Mouse (Mus musculus): ENCODE measurements around the gene Pqlc2.
A peak's percentile ranks its signal among the peaks of the same experiment; 100 is the strongest.

Pqlc2 gene

DNA sequence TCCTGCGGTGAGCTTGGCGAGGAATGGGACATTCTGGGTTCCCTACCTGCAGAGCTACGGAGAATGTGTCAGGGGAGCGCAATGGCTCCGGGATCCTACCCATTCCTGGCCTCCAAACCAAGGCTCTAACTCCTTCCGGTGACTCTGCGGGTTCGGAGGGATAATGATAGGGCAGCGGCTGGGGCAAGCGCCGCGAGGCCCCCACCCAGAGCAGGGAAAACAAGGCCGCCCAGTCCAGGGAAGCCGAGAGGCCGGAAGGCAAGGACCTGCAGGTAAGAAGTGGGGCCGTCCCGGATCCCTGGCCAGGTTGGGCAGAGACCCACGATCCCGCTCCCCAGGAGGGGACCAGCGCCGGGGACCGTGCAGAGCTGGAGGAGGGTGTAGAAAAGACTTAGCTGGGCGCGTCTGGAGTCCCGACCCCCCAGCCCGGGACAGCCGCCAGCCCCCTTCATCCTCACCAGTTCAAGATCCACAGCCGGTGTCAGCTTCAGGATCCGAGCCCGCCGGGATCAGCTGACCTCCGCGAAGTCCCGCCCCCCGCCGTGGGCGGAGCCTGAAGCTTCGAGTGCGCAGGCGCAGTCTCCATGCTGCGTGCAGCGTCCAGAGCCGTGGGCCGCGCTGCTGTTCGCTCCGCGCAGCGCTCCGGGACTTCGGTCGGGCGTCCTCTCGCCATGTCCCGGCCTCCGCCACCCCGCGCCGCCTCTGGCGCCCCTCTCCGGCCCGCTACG lies at the start of gene Pqlc2, which contains the start of gene Akr7a5:
Pqlc2 (minus strand) TSS at position 538 of the 728 bp plus-strand sequence.
Akr7a5 (plus strand) TSS at position 574 of the 728 bp plus-strand sequence.
- DNase-seq = peak; percentile 98

DNA sequence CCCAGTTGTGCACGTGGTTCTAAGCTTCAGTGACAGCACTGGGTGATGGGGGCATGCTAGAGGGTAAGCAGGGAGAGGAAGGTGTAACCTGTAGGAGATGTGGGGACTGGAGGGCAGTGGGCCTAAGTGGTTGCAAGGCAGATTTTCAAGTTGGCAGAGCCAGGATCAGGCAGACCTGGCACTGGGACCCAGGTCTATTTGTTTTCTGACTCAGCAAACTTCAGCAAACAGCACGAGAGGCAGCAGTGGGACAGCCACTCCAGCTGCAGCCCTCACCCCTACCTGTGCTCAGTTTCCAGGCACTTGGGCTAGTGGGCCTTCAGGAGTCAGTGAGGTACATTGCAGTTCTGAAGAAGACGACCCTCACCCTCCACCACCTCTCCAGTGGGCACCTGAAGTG lies 46.7 kb upstream of the Pqlc2 start:
- DNase-seq = no peak

DNA sequence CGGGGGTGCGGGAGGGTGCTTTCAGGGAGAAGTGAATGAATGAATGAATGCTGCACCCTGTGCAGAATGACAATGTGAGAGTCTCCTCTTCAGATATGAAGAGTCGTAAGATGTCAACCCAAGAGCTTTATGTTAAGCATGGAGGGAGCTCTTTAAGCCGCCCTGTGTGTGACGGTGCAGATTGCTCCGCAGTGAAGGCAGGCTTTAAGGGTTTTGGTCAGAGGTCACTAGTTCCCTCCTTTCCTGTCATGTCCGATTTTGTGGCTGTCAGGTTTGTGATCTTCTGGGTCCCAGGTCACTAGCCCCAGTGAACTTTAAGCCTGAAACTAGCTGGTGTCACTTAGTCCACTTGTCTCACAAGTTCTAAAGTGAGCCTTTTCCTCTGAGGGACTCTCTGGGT lies 42.3 kb upstream of the Pqlc2 start:
- no peak for DNase-seq

DNA sequence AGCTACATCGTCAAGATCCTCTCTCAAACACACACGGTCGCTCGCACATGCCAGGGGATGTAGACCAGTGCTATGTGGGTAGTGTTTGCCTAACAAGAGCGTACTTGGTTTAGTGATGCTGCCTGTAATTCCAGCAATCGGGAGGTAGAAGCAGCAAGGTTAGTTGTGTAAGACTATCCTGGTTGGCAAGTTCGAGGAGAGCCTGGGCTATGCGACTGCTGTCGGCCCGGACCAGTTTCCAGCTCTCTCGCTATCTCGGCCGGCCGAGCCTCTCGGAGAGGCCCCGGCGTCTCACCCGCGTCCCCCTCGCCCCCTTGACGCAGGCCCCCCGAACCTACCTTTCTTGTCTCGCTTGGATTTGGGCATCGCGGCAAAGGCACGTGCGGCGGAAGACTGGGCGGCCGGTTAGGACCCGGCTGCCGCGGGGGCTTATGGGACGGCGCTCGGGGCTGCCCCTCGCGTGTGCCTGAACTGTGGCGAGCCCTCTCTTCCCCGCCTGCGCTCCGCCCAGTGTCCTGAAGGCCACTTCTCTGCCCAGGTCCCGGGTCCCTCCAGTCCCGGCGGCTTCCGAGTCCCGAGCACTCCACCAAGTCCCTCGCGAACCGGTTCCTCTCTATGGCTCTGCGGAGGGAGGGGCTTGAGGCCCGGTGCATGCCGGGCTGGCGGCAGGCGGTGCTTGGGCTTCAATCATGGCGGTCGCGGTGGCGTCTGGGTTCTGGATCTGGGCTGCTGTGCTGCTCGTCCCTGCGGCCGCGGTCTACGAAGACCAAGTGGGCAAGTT lies 41.6 kb upstream of the Pqlc2 start, which contains the start of the genes Mrto4, Emc1 and Ubr4:
Mrto4 (minus strand) TSS at position 646 of the 781 bp plus-strand sequence.
Emc1 (plus strand) TSS at position 657 of the 781 bp plus-strand sequence.
Ubr4 (plus strand) TSS at position 679 of the 781 bp plus-strand sequence.
- peak; percentile 81 for DNase-seq

DNA sequence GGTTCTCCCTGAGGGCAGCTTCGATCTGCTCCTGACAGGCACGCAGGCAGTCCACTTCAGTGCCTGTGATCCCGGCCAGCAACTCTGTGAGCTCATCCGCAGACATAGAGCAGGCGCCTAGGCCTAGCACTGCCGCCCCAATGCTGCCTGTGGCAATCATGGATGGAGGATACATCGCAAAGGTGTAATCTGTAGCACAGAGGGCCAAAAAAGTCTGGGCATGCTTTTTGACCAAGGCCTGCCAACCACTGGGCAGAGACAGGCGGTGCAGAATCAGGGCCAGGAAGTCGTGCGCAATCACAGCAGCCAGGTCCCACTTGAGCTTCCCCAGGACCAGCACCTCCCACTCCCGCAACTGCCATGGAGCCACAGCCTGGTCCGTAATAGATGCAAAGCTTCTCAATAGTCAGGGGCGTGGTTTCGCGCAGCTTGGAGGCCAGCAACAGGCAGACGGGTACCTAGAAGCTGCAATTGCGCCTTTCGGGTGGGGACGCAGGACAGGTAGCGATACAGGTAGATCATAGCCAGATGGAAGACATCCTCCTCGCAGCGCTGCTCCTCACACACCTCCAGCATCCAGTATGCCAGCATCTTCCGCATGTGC lies 35.0 kb upstream of the Pqlc2 start:
- no peak for DNase-seq

DNA sequence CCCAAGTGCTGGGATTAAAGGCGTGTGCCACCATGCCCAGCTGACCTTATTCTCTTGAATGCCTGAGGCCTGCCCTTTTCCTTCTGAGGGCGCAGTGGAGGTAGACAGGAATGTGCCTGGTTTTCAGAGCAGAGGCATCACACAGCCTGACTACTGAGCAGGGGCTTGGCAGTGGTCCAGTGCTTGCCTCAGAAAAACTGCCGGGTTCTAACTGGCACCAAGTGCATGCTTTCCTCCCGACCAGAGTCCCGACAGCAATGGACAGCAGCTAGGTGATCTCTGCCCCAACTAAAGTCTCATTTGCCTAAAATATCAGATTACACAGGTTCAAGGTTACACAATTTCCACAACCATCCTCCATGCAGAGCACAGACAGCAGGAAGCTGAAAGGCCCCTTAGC lies 33.2 kb upstream of the Pqlc2 start:
- no peak for DNase-seq

DNA sequence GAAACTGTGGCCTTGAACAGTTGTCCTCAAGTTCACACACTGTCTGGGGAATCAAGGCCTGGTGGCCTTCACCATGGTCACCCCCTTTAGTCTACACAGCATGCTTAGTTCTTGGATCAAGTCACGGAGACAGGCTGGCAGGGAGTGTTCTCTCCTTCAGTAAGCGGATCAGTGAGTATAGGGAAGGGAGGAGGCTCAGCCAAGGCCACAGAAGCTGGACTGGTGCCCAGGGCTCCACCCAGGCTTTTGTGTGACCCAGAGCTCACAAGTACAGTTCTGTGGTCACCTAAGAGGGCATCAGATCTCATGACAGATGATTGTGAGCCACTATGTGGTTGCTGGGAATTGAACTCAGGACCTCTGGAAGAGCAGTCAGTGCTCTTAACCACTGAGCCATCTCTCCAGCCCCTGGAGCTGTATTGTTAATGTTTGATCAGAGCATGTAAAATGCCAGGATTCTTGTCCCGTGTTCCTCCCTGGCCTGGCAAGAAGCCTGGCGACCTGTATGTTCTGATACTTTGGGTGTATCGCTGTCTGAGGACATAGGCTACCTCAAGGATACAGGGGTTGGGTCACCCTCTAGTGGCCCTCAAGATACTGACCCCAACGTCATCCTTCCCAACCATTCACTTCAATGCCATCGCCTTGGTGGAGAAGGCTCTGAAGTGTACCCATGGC lies 31.2 kb upstream of the Pqlc2 start:
- no peak for DNase-seq

DNA sequence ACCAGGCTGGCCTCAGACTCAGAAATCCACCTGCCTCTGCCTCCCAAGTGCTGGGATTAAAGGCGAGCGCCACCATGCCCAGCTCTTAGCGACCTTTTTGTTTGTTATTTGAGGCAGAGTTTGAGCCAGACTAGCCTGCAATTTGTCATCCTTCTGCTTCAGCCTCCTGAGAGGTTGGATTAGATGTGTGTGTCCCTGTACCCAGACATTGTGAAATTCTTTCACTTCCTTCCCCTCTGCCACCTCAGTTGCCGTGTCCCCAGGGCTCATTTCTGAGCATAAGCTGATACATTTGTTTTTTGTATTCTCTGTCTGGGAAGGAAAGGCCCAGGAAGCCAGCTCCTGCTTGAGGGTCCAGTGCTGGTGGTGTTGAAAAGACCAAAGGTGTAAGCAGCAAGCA lies 30.3 kb upstream of the Pqlc2 start:
- no peak for DNase-seq

DNA sequence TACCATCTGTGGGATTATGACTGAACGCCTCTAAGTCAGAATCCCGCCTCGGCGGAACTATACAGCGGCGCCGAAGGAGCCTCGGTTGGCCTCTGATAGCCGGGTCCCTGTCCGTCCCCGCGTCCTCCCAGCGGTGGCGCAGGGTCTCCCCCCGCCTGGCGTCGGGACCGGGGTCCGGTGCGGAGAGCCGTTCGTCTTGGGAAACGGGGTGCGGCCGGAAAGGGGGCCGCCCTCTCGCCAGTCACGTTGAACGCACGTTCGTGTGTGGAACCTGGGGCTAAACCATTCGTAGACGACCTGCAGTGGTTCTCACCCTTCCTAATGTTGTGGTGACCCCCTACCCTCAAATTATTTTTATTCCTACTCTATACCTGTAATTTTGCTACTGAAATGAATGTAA lies 27.6 kb upstream of the Pqlc2 start:
- no peak for DNase-seq

DNA sequence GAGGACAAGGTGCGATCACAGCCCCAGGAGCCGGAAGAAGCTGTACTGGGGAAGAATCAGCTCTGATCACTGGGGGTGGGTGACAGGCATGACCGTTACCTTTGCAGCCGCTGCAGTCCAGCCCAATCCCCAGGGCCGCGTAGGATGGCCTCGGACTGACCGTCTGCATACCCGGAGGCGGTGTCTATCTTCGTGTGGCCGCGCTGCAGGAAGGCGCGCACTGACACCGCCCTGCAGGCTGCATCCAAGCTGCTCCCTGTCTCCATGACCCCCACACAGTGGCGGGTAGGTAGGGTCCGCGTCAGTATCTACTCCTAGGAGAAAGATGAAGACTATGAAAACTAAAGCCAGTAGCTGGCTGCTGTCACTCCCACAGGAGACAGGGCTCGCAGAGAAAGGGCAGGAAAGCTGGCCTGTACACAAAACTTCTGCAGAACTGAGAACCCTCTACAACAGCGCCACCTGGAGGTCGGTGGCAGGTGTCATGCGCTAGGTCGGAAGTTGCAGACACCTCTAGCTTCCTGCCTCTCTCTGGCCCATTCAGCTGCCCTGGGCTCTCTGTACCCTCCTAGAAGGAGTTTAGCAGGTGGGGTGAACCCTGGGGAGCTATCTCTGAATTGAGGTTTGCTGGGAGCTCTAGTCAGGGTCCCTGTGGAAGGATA lies 26.4 kb upstream of the Pqlc2 start:
- DNase-seq = peak; percentile 60

DNA sequence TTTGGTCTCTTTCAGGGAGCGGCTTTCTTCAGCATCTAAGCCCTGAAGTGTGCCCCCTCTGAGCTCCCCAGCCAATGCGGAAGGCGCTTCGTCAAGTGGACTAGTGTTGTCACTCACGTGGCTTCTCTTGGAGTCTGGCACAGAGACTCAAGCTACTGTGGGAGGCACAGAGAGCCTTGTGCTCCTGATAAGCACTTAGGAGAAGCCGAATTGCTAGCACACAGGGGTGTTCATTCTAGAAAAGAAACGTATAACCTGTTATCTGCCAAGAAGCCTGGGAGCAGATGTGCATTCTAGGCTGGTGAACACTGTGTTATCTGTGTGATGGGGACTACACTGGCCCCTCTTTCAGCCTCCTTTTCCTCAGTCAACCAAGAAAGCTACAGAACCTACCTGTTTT lies 25.0 kb upstream of the Pqlc2 start:
- no peak for DNase-seq

DNA sequence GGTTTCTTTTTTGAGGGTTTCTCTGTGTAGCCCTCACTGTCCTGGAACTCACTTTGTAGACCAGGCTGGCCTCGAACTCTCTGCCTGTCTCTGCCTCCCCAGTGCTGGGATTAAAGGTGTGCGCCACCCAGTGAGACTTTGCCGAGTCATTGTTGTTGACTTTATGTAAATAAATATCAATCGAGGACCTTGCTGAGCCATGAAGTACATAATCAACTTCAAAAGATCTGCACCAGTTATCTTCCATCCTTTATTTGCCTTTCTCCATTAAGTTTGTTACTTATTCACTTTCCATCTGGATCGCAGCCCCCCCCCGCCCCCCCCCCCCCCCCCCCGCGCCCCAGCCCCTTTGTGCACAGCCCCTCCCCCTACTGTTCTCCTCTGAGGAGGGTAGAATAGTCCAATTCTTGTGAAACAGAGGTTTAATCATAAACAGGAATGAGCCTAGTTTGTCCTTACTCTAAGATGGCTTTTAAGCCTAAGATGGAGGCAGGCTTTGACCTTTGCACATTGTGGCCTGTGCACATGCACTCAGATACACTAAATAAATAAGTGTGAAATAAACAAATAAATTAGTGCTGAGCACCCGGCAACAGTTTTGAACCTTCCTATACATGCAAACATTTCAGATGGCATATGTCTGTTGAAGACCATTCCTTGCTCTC lies 24.3 kb upstream of the Pqlc2 start:
- no peak for DNase-seq

DNA sequence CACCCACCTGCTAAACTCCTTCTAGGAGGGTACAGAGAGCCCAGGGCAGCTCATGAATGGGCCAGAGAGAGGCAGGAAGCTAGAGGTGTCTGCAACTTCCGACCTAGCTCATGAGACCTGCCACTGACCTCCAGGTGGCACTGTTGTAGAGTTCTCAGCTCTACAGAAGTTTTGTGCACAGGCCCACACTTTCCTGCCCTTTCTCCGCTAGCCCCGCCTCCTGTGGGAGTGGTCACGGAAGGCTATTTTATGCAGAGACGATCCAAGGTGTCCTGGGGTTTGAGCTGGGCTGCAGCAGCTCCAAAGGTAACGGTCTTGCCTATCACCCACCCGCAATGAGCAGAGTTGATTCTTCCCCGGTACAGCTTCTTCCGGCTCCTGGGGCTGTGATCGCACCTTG lies 20.1 kb upstream of the Pqlc2 start:
- no peak for DNase-seq

DNA sequence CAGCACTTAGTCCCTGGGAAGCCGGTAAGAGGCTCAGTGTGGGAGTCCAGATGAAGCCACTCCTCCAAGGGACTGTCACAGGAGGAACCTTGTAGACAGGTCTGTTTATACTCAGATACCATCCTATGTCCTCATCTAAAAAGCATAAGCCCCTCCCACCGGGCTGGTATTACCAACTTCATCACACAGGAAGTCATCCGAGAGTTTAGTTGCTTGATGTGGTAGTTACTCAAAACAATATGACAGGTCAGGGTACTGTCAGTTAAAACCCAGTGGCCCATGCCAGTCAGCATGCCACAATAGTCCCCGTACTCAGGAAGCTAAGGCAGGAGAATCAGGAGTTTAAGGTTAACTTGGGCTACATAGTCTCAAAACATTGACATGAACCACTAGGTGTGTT lies 9.2 kb upstream of the Pqlc2 start:
- no peak for DNase-seq

DNA sequence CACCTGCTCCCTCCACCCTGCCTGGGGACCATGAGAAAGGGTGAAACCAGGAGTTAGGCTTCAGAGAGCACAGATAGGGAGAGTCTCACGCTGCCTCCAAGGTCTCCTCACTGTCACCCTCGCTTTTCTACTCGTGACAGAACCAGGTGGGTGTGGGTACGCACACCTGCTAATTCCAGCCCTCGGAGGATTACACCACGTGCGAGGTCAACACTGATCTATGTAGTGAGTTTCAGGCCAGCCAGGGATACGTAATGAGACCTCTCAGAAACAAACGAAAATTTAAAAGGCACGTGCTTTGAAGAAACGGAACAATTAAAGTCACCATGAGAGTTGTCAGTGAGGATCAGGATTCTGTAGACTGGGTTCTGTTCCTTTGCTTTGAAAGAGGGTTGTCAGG lies 7.9 kb upstream of the Pqlc2 start:
- no peak for DNase-seq

DNA sequence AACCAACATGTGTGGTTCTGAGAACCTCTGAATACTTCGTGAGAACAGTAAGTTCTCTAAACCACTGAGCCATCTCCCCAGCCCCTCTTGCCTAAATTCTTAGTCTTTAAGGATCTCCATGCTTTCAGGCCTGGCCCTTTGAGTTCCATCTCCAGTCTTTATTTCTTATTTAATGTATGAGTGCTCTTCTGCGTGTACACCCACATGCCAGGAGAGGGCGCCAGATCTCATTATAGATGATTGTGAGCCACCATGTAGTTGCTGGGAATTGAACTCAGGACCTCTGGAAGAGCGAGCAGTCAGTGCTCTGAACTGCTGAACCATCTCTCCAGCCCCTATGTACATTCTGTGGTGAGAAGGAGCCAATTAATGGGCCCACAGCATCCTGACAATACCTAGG lies 2.1 kb upstream of the Pqlc2 start:
- DNase-seq = peak; percentile 46

DNA sequence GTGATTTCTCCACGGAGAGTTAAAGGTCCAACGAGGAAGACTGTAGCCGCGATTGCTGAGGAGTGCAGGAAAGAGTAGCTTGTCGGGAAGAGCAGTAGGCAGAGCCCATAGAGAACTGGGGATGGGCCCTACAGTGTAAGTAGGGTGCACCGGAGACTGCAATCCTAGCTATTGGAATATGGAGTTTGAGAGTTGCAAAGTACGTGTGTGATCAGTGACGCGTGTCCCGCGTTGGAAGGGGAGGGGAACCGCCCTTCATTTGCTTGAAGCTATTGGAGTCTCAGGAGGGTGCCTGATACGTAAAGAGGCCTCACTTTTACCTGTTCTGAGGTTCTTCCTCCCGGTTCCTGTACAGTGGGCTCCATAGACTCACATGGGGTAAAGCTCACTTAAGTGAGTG lies 1.2 kb upstream of the Pqlc2 start:
- DNase-seq = no peak

DNA sequence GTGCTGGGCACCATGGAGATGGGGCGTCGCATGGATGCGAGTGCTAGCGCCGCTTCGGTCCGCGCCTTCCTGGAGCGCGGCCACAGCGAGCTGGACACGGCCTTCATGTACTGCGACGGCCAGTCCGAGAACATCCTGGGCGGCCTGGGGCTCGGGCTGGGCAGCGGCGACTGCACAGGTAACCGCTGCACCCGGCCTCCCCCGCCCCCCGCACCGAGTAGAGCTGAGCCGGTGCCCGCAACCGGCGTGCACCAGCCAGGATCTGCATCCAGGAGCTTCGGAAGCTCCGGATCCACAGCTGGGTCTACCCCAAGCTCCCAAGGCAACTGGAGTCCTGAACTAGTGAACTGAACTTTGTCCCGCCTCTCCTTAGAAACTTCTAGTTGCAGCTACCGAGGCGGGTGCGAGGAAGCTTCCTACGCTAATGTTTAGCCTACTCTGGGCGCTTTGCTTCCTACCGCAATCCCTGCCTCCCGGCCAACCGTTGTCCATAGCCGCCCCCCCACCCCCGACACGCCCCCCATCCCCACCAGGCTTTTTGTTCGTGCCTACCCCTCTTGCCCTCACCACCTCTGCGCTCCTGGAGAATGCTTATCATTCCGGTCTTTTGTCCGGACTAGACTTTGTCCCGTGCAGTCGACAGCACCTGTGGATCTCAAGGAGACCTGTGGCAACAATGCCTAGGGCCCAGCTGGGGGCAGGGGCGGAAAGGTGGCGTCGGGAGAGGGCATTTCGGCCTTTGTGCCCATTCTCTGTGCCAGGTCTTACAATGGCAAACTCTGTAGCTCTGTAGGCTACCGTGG lies 592 bp upstream of the Pqlc2 start:
- peak; percentile 36 for DNase-seq

DNA sequence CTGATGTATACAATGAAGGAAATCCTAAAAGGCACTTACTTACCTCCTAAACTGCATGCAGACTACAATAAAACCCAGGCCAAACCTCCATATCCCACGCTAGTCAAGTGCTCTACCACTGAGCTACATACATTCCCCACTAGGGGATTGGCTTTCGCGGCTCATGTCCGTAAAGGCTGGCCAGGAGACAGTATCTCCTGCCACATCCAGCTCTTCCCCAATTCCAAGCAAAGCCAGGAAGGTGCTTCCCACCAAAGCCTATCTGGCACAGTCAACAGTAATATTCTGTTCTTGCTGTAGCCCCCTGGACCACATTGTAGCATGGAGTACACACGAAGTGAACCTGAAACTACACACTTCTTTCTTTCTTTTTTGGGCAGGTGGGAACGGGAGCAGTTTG lies 857 bp downstream of the Pqlc2 start:
- DNase-seq = no peak

DNA sequence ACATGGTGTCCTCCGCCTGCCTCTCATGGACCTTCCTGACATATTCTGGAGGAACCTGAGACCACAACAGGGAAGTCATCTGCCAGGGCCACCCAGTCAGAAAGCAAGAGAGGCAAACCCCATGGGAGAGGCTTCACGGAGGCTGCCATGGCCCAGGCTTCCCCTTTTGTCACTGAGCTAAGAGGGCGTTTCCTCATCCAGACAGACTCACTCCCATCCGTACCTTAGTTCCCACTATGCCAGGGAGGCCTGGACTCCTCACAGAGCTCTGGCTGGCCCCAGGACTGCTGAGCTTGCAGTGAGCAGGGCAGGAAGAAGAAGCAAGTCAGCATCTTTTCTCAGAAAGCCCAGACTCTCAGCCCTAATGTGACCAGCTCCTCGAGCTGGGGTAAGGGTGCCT lies 2.6 kb downstream of the Pqlc2 start:
- DNase-seq = no peak

DNA sequence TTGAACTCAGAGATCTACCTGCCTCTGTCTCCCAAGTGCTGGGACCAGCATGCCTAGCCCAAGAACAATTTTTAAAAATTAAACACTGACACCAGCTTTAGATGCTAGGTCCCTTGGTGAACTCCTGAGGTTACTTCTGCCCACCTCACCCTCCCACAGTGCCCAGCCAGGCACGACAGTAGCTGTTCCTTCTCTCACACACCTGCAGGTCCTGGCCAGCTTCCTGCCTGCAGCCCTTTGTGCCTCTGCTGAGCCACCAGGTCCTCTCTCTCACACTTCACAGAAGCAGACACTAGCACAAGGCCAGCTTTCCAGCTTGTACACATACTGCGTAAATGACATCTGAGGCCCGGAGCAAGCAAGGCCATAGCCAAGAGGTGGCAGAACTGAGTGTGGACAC lies 5.0 kb downstream of the Pqlc2 start:
- DNase-seq = no peak

Data from cerebellum, adult 9-10 months (tissue).